Mouse (Mus musculus) megakaryocyte progenitor cell, adult 5-6 weeks (primary cell): ENCODE results near the gene Phactr2. TPM values are rescaled to one million over a fixed set of nuclear protein-coding genes. Genes with fewer than 3 reads are reported as not detected.

ENCODE experiments used
- ATAC-seq: replicated peaks from 2 replicates; pipeline ENCODE4 v1.8.0; 2016; ENCODE audit warnings: mild to moderate bottlenecking, moderate TSS enrichment, inconsistent platforms; ENCODE audit not compliant: poor library complexity
- total RNA-seq, 2 experiments: library from RNA; stranded (forward) in 1 of 2; stranded (reverse) in 1 of 2; fragments of 157-497, 149-512 nt in 1 of 2; fragments of 200-1000 nt in 1 of 2; gene quantifications; 2 replicates each; pipeline versions ENCODE4 v1.2.3 to v1.2.4; 2015 to 2017

Phactr2 gene
- total RNA-seq, 2 experiments from 2014 or later: 21.7 to 26.4 TPM

DNA sequence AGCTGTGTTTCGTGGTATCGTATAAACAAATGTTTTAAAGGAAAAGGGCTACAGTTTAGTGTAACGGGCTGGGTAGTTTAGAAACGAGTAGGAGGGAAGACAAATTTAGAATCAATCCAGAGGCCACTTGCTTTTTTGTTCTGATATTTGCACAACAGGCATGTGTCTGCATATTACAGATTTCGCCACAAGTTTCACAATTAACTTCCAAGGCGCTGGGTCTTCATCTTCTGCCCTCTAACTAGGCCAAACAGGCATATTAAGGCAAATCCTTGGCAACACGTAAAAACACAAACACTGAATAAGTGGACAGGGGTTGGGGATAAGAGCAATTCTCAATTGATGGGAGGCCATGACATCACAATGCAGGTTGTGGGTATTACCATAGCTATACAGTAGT, 298.3 kb downstream of the Phactr2 start:
- peak; percentile 62 for ATAC-seq

- peak; percentile 77 for ATAC-seq
These were observed 301.4 kb downstream of the Phactr2 start for GRCm38 (mm10) chr10:13172798-13173221.

GRCm38 (mm10) chr10:13171461-13171860, 302.8 kb downstream of the Phactr2 start:
- ATAC-seq: no peak

GRCm38 (mm10) chr10:13170739-13171448, 303.3 kb downstream of the Phactr2 start:
- no peak for ATAC-seq

DNA sequence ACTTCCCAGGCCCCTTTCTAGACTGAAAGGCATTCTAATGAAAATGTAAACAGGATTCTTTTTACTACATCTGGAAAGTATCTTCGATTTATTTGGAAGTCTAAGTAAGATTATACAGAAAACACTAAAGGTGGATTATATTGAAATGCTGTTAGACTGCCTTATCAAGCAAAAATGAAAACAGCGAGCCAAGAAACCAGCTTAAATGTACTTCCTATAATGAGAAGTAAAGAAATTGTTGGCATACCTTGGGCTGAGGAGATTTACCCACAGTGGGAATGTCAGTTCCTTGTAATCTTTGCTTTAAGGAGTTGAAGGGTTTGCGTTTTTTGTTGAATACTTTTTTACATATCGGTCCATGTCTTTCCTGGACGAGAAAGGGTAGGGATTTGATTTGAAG, 305.8 kb downstream of the Phactr2 start:
- no peak for ATAC-seq

GRCm38 (mm10) chr10:13162031-13162430, 312.2 kb downstream of the Phactr2 start:
- ATAC-seq: peak; percentile 46; the same call in 1 of the 2 replicates

DNA sequence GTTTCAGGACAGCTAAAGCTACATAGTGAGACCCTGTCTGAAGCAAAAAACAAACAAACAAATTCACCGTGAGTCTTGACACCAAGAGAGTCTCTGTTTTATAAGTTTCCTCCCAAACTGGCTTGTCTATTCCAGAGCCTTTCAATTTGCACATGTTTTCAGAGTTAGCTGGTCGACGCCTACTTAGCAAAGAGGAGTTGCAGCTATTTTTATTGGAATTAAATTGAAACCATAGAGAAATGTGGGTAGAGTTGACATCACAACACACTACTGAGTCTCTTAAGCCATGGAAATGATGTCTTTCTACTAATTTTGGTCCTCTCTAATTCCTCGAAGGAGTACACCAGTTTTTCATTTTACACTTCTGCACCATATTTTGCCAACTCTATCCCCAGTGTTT, 313.3 kb downstream of the Phactr2 start:
- ATAC-seq: no peak

Other genes with a start within 250 kb of the Phactr2 start
- 149 and 158 TPM in 2 replicates for gene Fuca2, start 25.1 kb upstream of the Phactr2 start, total RNA-seq (2015)
- gene Fuca2, start 25.1 kb upstream of the Phactr2 start, total RNA-seq (2017): 95.1 and 101 TPM in 2 replicates
- 9.7 and 12.0 TPM in 2 replicates for gene Adat2, start 78.5 kb upstream of the Phactr2 start, total RNA-seq (2015)
- gene Adat2, start 78.5 kb upstream of the Phactr2 start, total RNA-seq (2017): 4.2 and 4.6 TPM in 2 replicates
- 40.5 and 41.2 TPM in 2 replicates for gene Pex3, start 78.7 kb upstream of the Phactr2 start, total RNA-seq (2015)
- 21.6 and 23.1 TPM in 2 replicates for gene Pex3, start 78.7 kb upstream of the Phactr2 start, total RNA-seq (2017)